Mouse (Mus musculus) megakaryocyte, embryonic 14.5 days (primary cell): ENCODE measurements around the gene Pgf.

Source experiments
- FLI1 ChIP-seq: IDR thresholded peaks from 2 replicates; pipeline ENCODE4 v1.6.1; 2012; ENCODE audit warnings: low read length, inconsistent platforms, mixed read lengths
- GATA1 ChIP-seq: IDR thresholded peaks from 3 replicates; pipeline ENCODE4 v1.6.1; 2012; ENCODE audit warnings: mixed read lengths, low read length, inconsistent platforms, borderline replicate concordance

DNA sequence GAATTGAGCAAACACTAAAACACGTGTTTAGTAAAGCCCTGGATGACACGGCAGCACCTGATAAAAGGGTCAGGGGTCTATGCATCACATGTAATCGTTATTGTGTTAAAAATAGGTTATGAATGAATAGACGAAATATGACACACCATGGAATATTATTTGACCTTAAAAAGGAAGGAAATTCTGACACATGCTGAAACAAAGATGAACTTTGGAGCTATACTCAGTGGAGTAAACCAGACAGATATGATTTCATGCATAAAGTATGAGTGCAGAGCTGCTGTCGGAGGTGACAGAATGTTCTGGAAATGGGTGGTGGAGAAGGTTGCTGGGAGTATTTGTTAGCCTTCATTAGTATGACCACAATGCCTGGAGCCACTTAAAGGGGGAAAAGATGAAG lies 26.1 kb upstream of the Pgf start:
- TF ChIP-seq GATA1 (no peak), FLI1 (no peak)
